Mouse (Mus musculus) E14TG2a.4 (cell line): ENCODE results near the gene Pmm1.
"Not testable (repeated sequence)": the region's sequence is repeated elsewhere in the genome, so short reads cannot be mapped to it uniquely, and the experiment has no call there.

Experiments used
- H3K27me3 ChIP-seq: 2 replicates; pipeline ENCODE4 v1.6.1; 2014; ENCODE audit warnings: low read length, control low read depth; ENCODE audit not compliant: insufficient read depth
- H3K36me3 ChIP-seq: 2 replicates; pipeline ENCODE4 v1.6.1; 2014; ENCODE audit warnings: low read length, control low read depth; ENCODE audit not compliant: insufficient read depth
- H3K4me1 ChIP-seq: replicated peaks from 2 replicates; pipeline ENCODE4 v1.6.1; 2014; ENCODE audit warnings: low read depth, low read length, control low read depth
- H3K4me3 ChIP-seq: replicated peaks from 2 replicates; pipeline ENCODE4 v1.5.1; 2014; ENCODE audit warnings: mild to moderate bottlenecking, low read length
- H3K9me3 ChIP-seq: 2 replicates; pipeline ENCODE4 v1.6.1; 2014; ENCODE audit warnings: low read length, control low read depth
- CTCF ChIP-seq: conservative IDR thresholded peaks from 2 replicates; pipeline ENCODE4 v1.5.1; 2014; ENCODE audit warnings: low read length
- NANOG ChIP-seq: IDR thresholded peaks from 2 replicates; pipeline ENCODE4 v1.6.1; 2014; ENCODE audit warnings: borderline replicate concordance, low read length, mixed read lengths
- POU5F1 ChIP-seq: IDR thresholded peaks from 2 replicates; pipeline ENCODE4 v1.6.1; 2014; ENCODE audit warnings: low read length, borderline replicate concordance

The Pmm1 gene

GRCm38 (mm10) chr15:81917201-81917600, 43.5 kb downstream of the Pmm1 start:
- Histone ChIP-seq H3K9me3 (no peaks in the 10 kb centered on the region), H3K4me1 (peaks cover 84% of the 10 kb centered on the region), H3K36me3 (peaks cover 97% of the 10 kb centered on the region), H3K27me3 (no peaks in the 10 kb centered on the region), H3K4me3 (no peak overlapping the region)
- TF ChIP-seq CTCF = no peak
- TF ChIP-seq NANOG = no peak

DNA sequence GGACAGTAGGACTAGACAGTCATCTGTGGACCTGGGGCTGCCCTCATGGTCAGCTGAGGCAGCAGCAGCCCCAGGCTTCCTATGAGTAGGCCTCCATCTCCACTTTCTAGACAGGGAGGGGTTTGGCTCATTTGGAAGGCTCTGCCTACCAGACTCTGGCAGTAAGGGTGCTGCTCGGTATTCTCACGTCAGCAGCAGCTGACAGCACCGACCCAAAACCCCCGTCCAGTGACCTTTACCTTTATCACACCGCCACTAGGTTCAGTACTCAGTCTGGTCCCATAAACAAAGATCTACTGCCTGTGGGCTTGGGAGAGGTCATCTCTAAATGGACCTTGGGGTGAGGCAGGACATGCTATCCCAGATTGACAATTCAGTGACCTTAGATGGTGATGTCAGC, 45.1 kb downstream of the Pmm1 start:
- no peaks in the 10 kb centered on the region for H3K27me3 ChIP-seq
- no peaks in the 10 kb centered on the region for H3K9me3 ChIP-seq
- peaks cover 97% of the 10 kb centered on the region for H3K36me3 ChIP-seq
- TF ChIP-seq POU5F1 = no peak
- peaks cover 75% of the 10 kb centered on the region for H3K4me1 ChIP-seq
- H3K4me3 ChIP-seq = no peak overlapping the region

DNA sequence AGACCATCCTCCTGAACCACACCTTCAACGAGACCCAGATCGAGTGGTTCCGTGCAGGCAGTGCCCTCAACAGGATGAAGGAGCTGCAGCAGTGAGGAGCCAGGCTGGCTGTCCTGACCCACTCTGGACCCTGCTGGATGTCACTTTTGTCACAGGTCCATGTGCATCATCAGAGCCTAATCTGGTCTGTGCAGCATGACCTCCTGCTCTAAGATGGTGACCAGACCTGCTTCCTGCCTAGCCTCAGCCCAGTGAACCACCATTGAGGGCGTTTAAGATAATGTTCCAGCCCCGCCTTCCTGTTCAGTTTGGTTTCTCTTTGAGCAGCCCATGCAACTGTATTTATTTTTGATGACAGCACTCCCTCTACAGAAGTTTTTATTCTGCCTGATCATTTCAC, 46.1 kb downstream of the Pmm1 start:
- H3K4me3 ChIP-seq = no peak overlapping the region

GRCm38 (mm10) chr15:81912498-81912897, 48.2 kb downstream of the Pmm1 start:
- Histone ChIP-seq H3K4me1 (peaks cover 46% of the 10 kb centered on the region), H3K27me3 (no peaks in the 10 kb centered on the region), H3K9me3 (no peaks in the 10 kb centered on the region), H3K4me3 (no peak overlapping the region), H3K36me3 (peaks cover 99% of the 10 kb centered on the region)
- TF ChIP-seq NANOG (no peak), CTCF (no peak), POU5F1 (no peak)

More for the DNA sequence above, 46.1 kb downstream of the Pmm1 start:
- Histone ChIP-seq H3K27me3 (no peaks in the 10 kb centered on the region), H3K4me1 (peaks cover 68% of the 10 kb centered on the region), H3K9me3 (no peaks in the 10 kb centered on the region), H3K36me3 (peaks cover 100% of the 10 kb centered on the region)
- TF ChIP-seq CTCF (no peak), POU5F1 (no peak), NANOG (no peak)

GRCm38 (mm10) chr15:81908767-81909166, 52.0 kb downstream of the Pmm1 start:
- H3K4me3 ChIP-seq, H3K9me3 ChIP-seq, H3K27me3 ChIP-seq: not testable (repeated sequence)
- Histone ChIP-seq H3K36me3 (peaks cover 99% of the 10 kb centered on the region), H3K4me1 (peaks cover 17% of the 10 kb centered on the region)
- TF ChIP-seq CTCF = peak; percentile 28

DNA sequence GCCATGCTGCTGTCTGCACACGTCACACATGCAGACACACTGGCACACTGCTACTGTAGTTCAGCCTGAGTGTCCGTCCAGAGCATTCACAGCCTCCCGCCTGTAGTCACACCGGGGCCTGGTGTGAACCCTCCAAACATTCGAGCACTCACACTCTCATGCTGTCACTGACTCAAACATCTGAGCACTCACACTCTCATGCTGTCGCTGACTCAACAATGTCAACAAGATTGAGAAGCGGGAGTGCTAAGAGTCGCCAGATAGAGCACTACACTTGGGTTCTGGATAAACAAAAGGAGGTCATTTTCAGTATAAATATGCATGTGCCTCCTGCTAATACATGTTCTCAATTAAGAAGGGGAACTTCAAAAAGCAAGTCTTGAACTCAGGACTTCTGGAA, 52.8 kb downstream of the Pmm1 start:
- Histone ChIP-seq H3K4me3 (no peak overlapping the region), H3K27me3 (no peaks in the 10 kb centered on the region), H3K9me3 (no peaks in the 10 kb centered on the region), H3K36me3 (peaks cover 99% of the 10 kb centered on the region), H3K4me1 (peaks cover 16% of the 10 kb centered on the region)
- TF ChIP-seq CTCF = no peak
- TF ChIP-seq POU5F1 = no peak
- TF ChIP-seq NANOG = no peak

DNA sequence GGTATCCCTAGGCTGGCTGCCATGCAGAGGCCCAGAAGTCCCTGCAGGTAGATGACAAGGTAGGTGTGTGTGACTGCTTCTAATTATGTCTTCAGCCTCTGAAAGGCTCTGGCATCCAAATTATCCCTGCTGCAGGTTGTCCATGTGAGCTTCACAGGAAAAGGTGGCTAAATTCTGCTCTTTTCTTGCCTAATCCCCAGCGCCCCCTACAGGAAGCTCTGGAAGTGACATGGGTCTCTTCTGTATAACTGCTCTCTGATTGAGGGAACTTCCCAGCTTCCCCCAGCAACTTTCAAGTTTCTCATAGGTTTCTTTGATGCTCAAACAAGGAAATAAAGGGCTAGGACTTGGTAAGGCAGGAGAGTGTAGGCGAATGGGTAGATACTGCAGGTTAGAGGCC, 55.8 kb downstream of the Pmm1 start:
- no peaks in the 10 kb centered on the region for H3K27me3 ChIP-seq
- H3K36me3 ChIP-seq = peaks cover 99% of the 10 kb centered on the region
- 0 out of 2 replicates have a peak, but pooled peaks cover 5% of the 10 kb centered on the region for H3K4me1 ChIP-seq
- no peak for TF ChIP-seq NANOG
- TF ChIP-seq POU5F1 = no peak
- peak; percentile 92 for TF ChIP-seq CTCF
- no peaks in the 10 kb centered on the region for H3K9me3 ChIP-seq
- H3K4me3 ChIP-seq = no peak overlapping the region
